Mouse (Mus musculus): ENCODE data around the gene Pctp.

Pctp gene

GRCm38 (mm10) chr11:89977746-89978352 lies 24.8 kb downstream of the Pctp start:
- no peak for DNase-seq (ENCODE audit: low spot score)

GRCm38 (mm10) chr11:89976361-89976760 lies 26.3 kb downstream of the Pctp start:
- DNase-seq (ENCODE audit: low spot score) = no peak

GRCm38 (mm10) chr11:89971296-89971695 lies 31.4 kb downstream of the Pctp start:
- DNase-seq (ENCODE audit: low spot score) = no peak

GRCm38 (mm10) chr11:89970726-89971125 lies 32.0 kb downstream of the Pctp start:
- DNase-seq (ENCODE audit: low spot score) = no peak

- no peak for DNase-seq (ENCODE audit: low spot score)
These were observed 33.6 kb downstream of the Pctp start for GRCm38 (mm10) chr11:89969131-89969530.

GRCm38 (mm10) chr11:89950691-89951270 lies 51.9 kb downstream of the Pctp start:
- no peak for DNase-seq (ENCODE audit: low spot score)

- DNase-seq (ENCODE audit: low spot score) = no peak
These were observed 54.9 kb downstream of the Pctp start for GRCm38 (mm10) chr11:89947806-89948205.

GRCm38 (mm10) chr11:89945159-89945558 lies 57.5 kb downstream of the Pctp start:
- no peak for DNase-seq (ENCODE audit: low spot score)

GRCm38 (mm10) chr11:89937241-89937640 lies 65.5 kb downstream of the Pctp start:
- DNase-seq (ENCODE audit: low spot score) = no peak
